ENCODE assay signal across 30 mouse cellular contexts in genomic region chr2:172594326-172594725, GRCm38 (mm10). TPM values are rescaled to one million over a fixed set of nuclear protein-coding genes. Genes with fewer than 3 reads are reported as not detected.
DNase-seq lines count a peak whose midpoint lies in the region; ATAC-seq and TF ChIP-seq lines count a peak whose summit lies in the region.
"Had no signal": no experiment of that assay in that cellular context is flagged by ENCODE, and none has a peak within 500 bp of the region (broad histone marks: within the 10 kb centered on the region; RNA-seq: fewer than 3 reads in every experiment).

No protein-coding gene starts in this region.

- no peak overlapping the region for H3K4me2 ChIP-seq in midbrain, embryonic 11.5 days
- H3K4me2 ChIP-seq in midbrain, embryonic 14.5 days (ENCODE audit: low read length): no peak overlapping the region
- H3K4me2 ChIP-seq: embryonic facial prominence, embryonic 12.5 days; embryonic facial prominence, embryonic 15.5 days; heart, embryonic 12.5 days; heart, embryonic 15.5 days; hindbrain, embryonic 12.5 days; hindbrain, embryonic 15.5 days had no signal

- no peaks in the 10 kb centered on the region for H3K27me3 ChIP-seq in midbrain, embryonic 11.5 days (ENCODE audit: control insufficient read depth, insufficient read depth, low read length)
- no peaks in the 10 kb centered on the region for H3K27me3 ChIP-seq in midbrain, embryonic 14.5 days (ENCODE audit: control insufficient read depth, insufficient read depth, low read length)
- H3K27me3 ChIP-seq in limb, embryonic 10.5 days (ENCODE audit: low read depth, poor library complexity, severe bottlenecking): no peaks in the 10 kb centered on the region
- H3K27me3 ChIP-seq: embryonic facial prominence, embryonic 12.5 days; embryonic facial prominence, embryonic 15.5 days; hindbrain, embryonic 12.5 days; hindbrain, embryonic 15.5 days had no signal

- in situ Hi-C loops in ES-E14 (cut with MboI; ENCODE audit: low sequenced_read_pairs in 2 of 2, unreplicated experiment in 2 of 2): no loop called here

- no peaks in the 10 kb centered on the region for H3K9me3 ChIP-seq in midbrain, embryonic 11.5 days (ENCODE audit: control insufficient read depth, low read length)
- no peaks in the 10 kb centered on the region for H3K9me3 ChIP-seq in midbrain, embryonic 14.5 days (ENCODE audit: control insufficient read depth, low read length)
- H3K9me3 ChIP-seq in ES-E14 (ENCODE audit: control insufficient read depth, insufficient read depth, low read depth, low read length): no peaks in the 10 kb centered on the region
- no peaks in the 10 kb centered on the region for H3K9me3 ChIP-seq in limb, embryonic 10.5 days (replicated peaks)
- H3K9me3 ChIP-seq: embryonic facial prominence, embryonic 12.5 days; embryonic facial prominence, embryonic 15.5 days; heart, embryonic 12.5 days; heart, embryonic 15.5 days; hindbrain, embryonic 12.5 days; hindbrain, embryonic 15.5 days had no signal

- peak; percentile 71 for DNase-seq in midbrain, embryonic 11.5 days (ENCODE audit: low spot score, missing footprints)
- no peak for DNase-seq in midbrain, embryonic 14.5 days
- peak; percentile 35 for DNase-seq in ES-E14 (ENCODE audit: low read depth, low spot score)
- DNase-seq in limb, embryonic 10.5 days (ENCODE audit: low spot score): no peak
- no peak for DNase-seq in gastrocnemius, postnatal 36 days
- DNase-seq: adrenal gland, adult 2 months; adrenal gland, postnatal 14 days; B cell, adult 2 months; cerebellum, adult 11 months; cerebellum, adult 2 months; cerebellum, adult 9-11 months; cerebellum, postnatal 25 days; forebrain, postnatal 0 days; gastrocnemius, adult 2 months; gastrocnemius, postnatal 14 days; heart, adult 18-20 months; heart, postnatal 10 days; heart, postnatal 36 days had no signal

- no peak overlapping the region for H3K9ac ChIP-seq in midbrain, embryonic 11.5 days (ENCODE audit: low read length)
- no peak overlapping the region for H3K9ac ChIP-seq in midbrain, embryonic 14.5 days (replicated peaks; ENCODE audit: low read length)
- no peak overlapping the region for H3K9ac ChIP-seq in ES-E14 (ENCODE audit: insufficient read depth, low read depth, low read length, poor library complexity, severe bottlenecking)
- H3K9ac ChIP-seq: embryonic facial prominence, embryonic 12.5 days; embryonic facial prominence, embryonic 15.5 days; forebrain, postnatal 0 days; heart, embryonic 12.5 days; heart, embryonic 15.5 days; hindbrain, embryonic 12.5 days; hindbrain, embryonic 15.5 days had no signal

- 83% methylated on average over 7 of the region's 7 CpGs for WGBS in midbrain, embryonic 11.5 days
- WGBS in midbrain, embryonic 14.5 days: 90% methylated on average over 7 of the region's 7 CpGs
- 77% methylated on average over 7 of the region's 7 CpGs for WGBS in limb, embryonic 10.5 days

- H3K27ac ChIP-seq in midbrain, embryonic 11.5 days (ENCODE audit: low read depth, low read length): no peak overlapping the region
- H3K27ac ChIP-seq in midbrain, embryonic 14.5 days (replicated peaks; ENCODE audit: low read depth, low read length): no peak overlapping the region
- peak overlapping the region; percentile 22; the same call in 1 of the 2 replicates for H3K27ac ChIP-seq in ES-E14 (ENCODE audit: insufficient read depth, low read depth, low read length, poor library complexity, severe bottlenecking)
- peak overlapping the region; percentile 38 for H3K27ac ChIP-seq in limb, embryonic 10.5 days
- H3K27ac ChIP-seq: embryonic facial prominence, embryonic 12.5 days; embryonic facial prominence, embryonic 15.5 days; gastrocnemius, adult 2 months; heart, embryonic 15.5 days; hindbrain, embryonic 12.5 days; hindbrain, embryonic 15.5 days had no signal

- ATAC-seq in midbrain, embryonic 11.5 days (ENCODE audit: low FRiP score): no peak
- ATAC-seq in midbrain, embryonic 14.5 days (ENCODE audit: low FRiP score, low TSS enrichment): no peak
- ATAC-seq in activated CD4-positive, CD25-positive, alpha-beta regulatory T cell, adult 4 months: no peak
- ATAC-seq: forebrain, embryonic 14.5 days; forebrain, postnatal 0 days; intestine, postnatal 0 days had no signal

- H3K4me1 ChIP-seq in midbrain, embryonic 11.5 days (ENCODE audit: control insufficient read depth, insufficient read depth, low read length): no peaks in the 10 kb centered on the region
- H3K4me1 ChIP-seq in midbrain, embryonic 14.5 days (ENCODE audit: control insufficient read depth, insufficient read depth, low read length): no peaks in the 10 kb centered on the region
- H3K4me1 ChIP-seq in ES-E14 (ENCODE audit: control insufficient read depth in 2 of 2, insufficient read depth in 2 of 2, low read length in 2 of 2, poor library complexity in 1 of 2): peaks cover 22 to 26% of the 10 kb centered on the region in 2 experiments
- H3K4me1 ChIP-seq in limb, embryonic 10.5 days: peaks cover 22% of the 10 kb centered on the region
- H3K4me1 ChIP-seq: heart, embryonic 15.5 days; hindbrain, embryonic 12.5 days; hindbrain, embryonic 15.5 days had no signal

- intact Hi-C loops in gastrocnemius, postnatal 36 days (cut with DNase I): no loop called here

- no peak overlapping the region for H3K4me3 ChIP-seq in midbrain, embryonic 11.5 days (ENCODE audit: low read depth, low read length)
- H3K4me3 ChIP-seq in midbrain, embryonic 14.5 days (replicated peaks; ENCODE audit: low read depth, low read length): no peak overlapping the region
- H3K4me3 ChIP-seq in ES-E14 (ENCODE audit: insufficient read depth in 1 of 2, low read depth in 1 of 2, low read length in 2 of 2, poor library complexity in 1 of 2, severe bottlenecking in 1 of 2): no peak overlapping the region
- no peak overlapping the region for H3K4me3 ChIP-seq in limb, embryonic 10.5 days
- H3K4me3 ChIP-seq: embryonic facial prominence, embryonic 12.5 days; embryonic facial prominence, embryonic 15.5 days; gastrocnemius, adult 2 months; heart, embryonic 12.5 days; heart, embryonic 15.5 days; hindbrain, embryonic 12.5 days; hindbrain, embryonic 15.5 days had no signal

- H3K36me3 ChIP-seq in midbrain, embryonic 11.5 days (ENCODE audit: control insufficient read depth, insufficient read depth, low read length): no peaks in the 10 kb centered on the region
- H3K36me3 ChIP-seq in midbrain, embryonic 14.5 days (ENCODE audit: control insufficient read depth, insufficient read depth, low read length): no peaks in the 10 kb centered on the region
- no peaks in the 10 kb centered on the region for H3K36me3 ChIP-seq in ES-E14 (ENCODE audit: control insufficient read depth, insufficient read depth, low read length, poor library complexity, severe bottlenecking)
- no peaks in the 10 kb centered on the region for H3K36me3 ChIP-seq in limb, embryonic 10.5 days
- H3K36me3 ChIP-seq: embryonic facial prominence, embryonic 12.5 days; embryonic facial prominence, embryonic 15.5 days; heart, embryonic 12.5 days; heart, embryonic 15.5 days; hindbrain, embryonic 12.5 days; hindbrain, embryonic 15.5 days had no signal

TF ChIP-seq in ES-E14, 5 proteins besides CTCF, POLR2A, EP300 and RAD21:
- no peak for TF ChIP-seq ZC3H11A (IDR thresholded peaks at IDR 0.05; ENCODE audit: borderline replicate concordance, low read depth, low read length)
- TF ChIP-seq ZNF384 (IDR thresholded peaks at IDR 0.05; ENCODE audit: low read depth, low read length): no peak
- no peak for TF ChIP-seq HCFC1 (IDR thresholded peaks at IDR 0.05; ENCODE audit: borderline replicate concordance, insufficient read depth, low read length)
- TF ChIP-seq CHD2 (IDR thresholded peaks at IDR 0.05; ENCODE audit: low read depth, low read length): no peak
- no peak for TF ChIP-seq MAFK (IDR thresholded peaks at IDR 0.05; ENCODE audit: insufficient read depth, low read depth, low read length)

RNA-seq across cellular contexts. Expression of gene Tfap2c, which starts 44.9 kb away (rescaled TPM):
- polyA plus RNA-seq in midbrain, embryonic 11.5 days (2014; fragmentation: Nextera tagmentation; extraction: Ambion mirVana): 2.8 and 4.5 TPM in 2 replicates
- 0.15 and 0.21 TPM in 2 replicates for polyA plus RNA-seq in midbrain, embryonic 14.5 days (2014; fragmentation: Nextera tagmentation; extraction: Ambion mirVana)
- 18.2 and 19.7 TPM in 2 replicates for total RNA-seq in ES-E14 (2012; rRNA removed)
- 11.5 and 25.1 TPM in 2 replicates for polyA plus RNA-seq in limb, embryonic 10.5 days (2016; fragmentation: Nextera tagmentation; extraction: Ambion mirVana)
- not detected for polyA plus RNA-seq in activated CD4-positive, CD25-positive, alpha-beta regulatory T cell, adult 4 months (2017; shearing (Covaris generic))
- total RNA-seq in gastrocnemius, postnatal 36 days (2021): not detected
- total RNA-seq: adrenal gland, adult 2 months; adrenal gland, postnatal 14 days; CH12.LX; common myeloid progenitor, adult 5-6 weeks; gastrocnemius, adult 2 months; gastrocnemius, postnatal 14 days; heart, adult 18-20 months; heart, postnatal 10 days; heart, postnatal 36 days; MEL had no signal
- polyA plus RNA-seq: adrenal gland, adult 2 months; intestine, postnatal 0 days had no signal

Comparison
In these comparisons a context has a peak if more than half of its experiments do, and no peak if none do; other contexts are left out.
1. DNase-seq: peak in midbrain, embryonic 11.5 days (single experiment) and ES-E14 (single experiment); none in midbrain, embryonic 14.5 days (single experiment), limb, embryonic 10.5 days (single experiment) and gastrocnemius, postnatal 36 days (0 of 2).
2. H3K27ac ChIP-seq: peak in ES-E14 (single experiment) and limb, embryonic 10.5 days (single experiment); none in midbrain, embryonic 11.5 days (single experiment) and midbrain, embryonic 14.5 days (single experiment).